Mouse (Mus musculus) ES-E14 (cell line): Measurements from ENCODE around the gene Itpr2.

Experiments used
- CHD2 ChIP-seq: IDR thresholded peaks from 2 replicates; pipeline ENCODE4 v1.6.1; 2014; ENCODE audit warnings: mild to moderate bottlenecking, low read depth, low read length, inconsistent platforms
- HCFC1 ChIP-seq: IDR thresholded peaks from 2 replicates; pipeline ENCODE4 v1.6.1; 2012; ENCODE audit warnings: low read length, inconsistent platforms, borderline replicate concordance; ENCODE audit not compliant: insufficient read depth
- MAFK ChIP-seq: IDR thresholded peaks from 2 replicates; pipeline ENCODE4 v1.6.1; 2014; ENCODE audit warnings: mild to moderate bottlenecking, low read depth, low read length, inconsistent platforms; ENCODE audit not compliant: insufficient read depth
- ZC3H11A ChIP-seq: IDR thresholded peaks from 2 replicates; pipeline ENCODE4 v1.6.1; 2012; ENCODE audit warnings: low read depth, mild to moderate bottlenecking, inconsistent platforms, low read length, borderline replicate concordance

DNA sequence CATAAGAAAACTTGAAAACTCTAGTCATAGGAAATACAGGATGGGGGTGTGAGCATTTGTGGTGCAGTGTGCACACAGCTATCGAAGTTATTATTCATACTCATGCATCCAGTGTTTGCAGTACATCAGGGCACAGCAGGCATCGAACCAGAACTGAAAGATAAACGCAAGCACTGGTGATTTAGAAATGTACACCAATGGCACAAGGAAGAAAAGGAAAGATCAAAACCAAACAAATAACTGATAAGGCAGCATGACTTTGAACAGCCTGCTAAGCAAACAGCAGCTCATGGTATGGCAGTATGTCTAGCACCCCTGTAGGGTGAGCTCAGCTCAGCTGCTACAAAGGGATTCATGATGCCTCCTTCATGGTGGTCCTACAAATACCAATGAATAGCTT, 13.3 kb downstream of the Itpr2 start:
- TF ChIP-seq ZC3H11A = no peak
- TF ChIP-seq CHD2 = no peak
- TF ChIP-seq MAFK = no peak
- no peak for TF ChIP-seq HCFC1
